Comparison of ENCODE assay signal across 32 mouse cellular contexts in the genomic region with DNA sequence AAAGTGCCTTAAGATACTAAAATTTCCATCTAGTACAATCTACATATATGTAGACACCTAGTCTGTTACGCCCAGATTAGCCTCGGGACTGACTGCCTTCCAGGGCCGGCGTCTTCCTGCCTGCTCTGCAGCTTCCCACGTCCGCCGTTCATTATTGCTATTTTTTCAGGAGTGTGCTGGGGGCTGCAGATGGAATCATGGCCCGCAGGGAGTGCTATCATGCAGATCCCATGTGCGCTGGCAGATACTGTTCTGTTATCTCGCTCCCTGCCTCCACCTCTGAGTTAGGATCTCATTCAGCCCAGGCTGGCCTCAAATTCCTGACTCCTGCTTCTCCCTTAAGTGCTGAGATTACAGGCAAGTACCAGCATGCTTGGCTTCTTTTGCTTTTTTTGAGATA.
DNase-seq lines count a peak whose midpoint lies in the region; ATAC-seq and TF ChIP-seq lines count a peak whose summit lies in the region.
"Had no signal": no experiment of that assay in that cellular context is flagged by ENCODE, and none has a peak within 500 bp of the region (broad histone marks: within the 10 kb centered on the region; RNA-seq: fewer than 3 reads in every experiment).

No protein-coding gene starts in this region.

- ATAC-seq in forebrain, postnatal 0 days = no peak
- ATAC-seq in forebrain, embryonic 12.5 days (ENCODE audit: low FRiP score) = no peak
- ATAC-seq: activated CD4-positive, CD25-positive, alpha-beta regulatory T cell, adult 4 months; inflammation-experienced regulatory T-cells, adult 6 months; midbrain, embryonic 16.5 days had no signal

- no peaks in the 10 kb centered on the region for H3K9me3 ChIP-seq in forebrain, postnatal 0 days (ENCODE audit: low read length)
- no peaks in the 10 kb centered on the region for H3K9me3 ChIP-seq in forebrain, embryonic 12.5 days
- no peaks in the 10 kb centered on the region for H3K9me3 ChIP-seq in MEL (replicated peaks; ENCODE audit: insufficient read depth, low read length)
- H3K9me3 ChIP-seq: embryonic facial prominence, embryonic 13.5 days; forebrain, embryonic 10.5 days; heart, embryonic 12.5 days; limb, embryonic 13.5 days; neural tube, embryonic 12.5 days; stomach, embryonic 15.5 days had no signal

- H3K9ac ChIP-seq in forebrain, postnatal 0 days = no peak overlapping the region
- no peak overlapping the region for H3K9ac ChIP-seq in forebrain, embryonic 12.5 days
- H3K9ac ChIP-seq in MEL (ENCODE audit: control insufficient read depth, low read depth, low read length, poor library complexity, severe bottlenecking) = no peak overlapping the region
- H3K9ac ChIP-seq: embryonic facial prominence, embryonic 13.5 days; heart, embryonic 12.5 days; hindbrain, embryonic 14.5 days; limb, embryonic 13.5 days; neural tube, embryonic 12.5 days; stomach, embryonic 15.5 days had no signal

- TF ChIP-seq CTCF in forebrain, postnatal 0 days (IDR thresholded peaks at IDR 0.05; ENCODE audit: low read depth) = 0 out of 2 replicates have a peak, but pooled peaks have one; percentile 7
- no peak for TF ChIP-seq CTCF in MEL (IDR thresholded peaks at IDR 0.05 in 2 of 3, conservative IDR thresholded peaks at IDR 0.05 in 1 of 3; ENCODE audit: control insufficient read depth in 1 of 3, insufficient read depth in 1 of 3, low read depth in 2 of 3, low read length in 3 of 3, poor library complexity in 1 of 3, severe bottlenecking in 1 of 3)

- H3K79me2 ChIP-seq in MEL (ENCODE audit: control insufficient read depth, insufficient read depth, low read length, poor library complexity) = no peaks in the 10 kb centered on the region

- H3K4me3 ChIP-seq in forebrain, postnatal 0 days (ENCODE audit: low read depth, low read length) = no peak overlapping the region
- no peak overlapping the region for H3K4me3 ChIP-seq in forebrain, embryonic 12.5 days (replicated peaks)
- no peak overlapping the region for H3K4me3 ChIP-seq in MEL (ENCODE audit: control insufficient read depth in 1 of 2, insufficient read depth in 1 of 2, low read depth in 2 of 2, low read length in 2 of 2)
- H3K4me3 ChIP-seq: embryonic facial prominence, embryonic 13.5 days; forebrain, embryonic 10.5 days; gastrocnemius, adult 2 months; heart, embryonic 12.5 days; limb, embryonic 13.5 days; neural tube, embryonic 12.5 days; stomach, embryonic 15.5 days had no signal

- whole genome bisulfite sequencing in forebrain, postnatal 0 days = 72% methylated on average over 10 of the region's 10 CpGs
- WGBS in forebrain, embryonic 12.5 days = 90% methylated on average over 10 of the region's 10 CpGs

- TF ChIP-seq POLR2A in MEL (IDR thresholded peaks at IDR 0.05; ENCODE audit: control insufficient read depth in 1 of 2, insufficient read depth in 1 of 2, low read depth in 1 of 2, low read length in 2 of 2, poor library complexity in 1 of 2) = no peak

- no peaks in the 10 kb centered on the region for H3K27me3 ChIP-seq in forebrain, postnatal 0 days (ENCODE audit: insufficient read depth, low read length)
- H3K27me3 ChIP-seq in forebrain, embryonic 12.5 days = no peaks in the 10 kb centered on the region
- H3K27me3 ChIP-seq in MEL (ENCODE audit: control insufficient read depth in 1 of 2, insufficient read depth in 2 of 2, low read length in 2 of 2) = no peaks in the 10 kb centered on the region
- H3K27me3 ChIP-seq: embryonic facial prominence, embryonic 13.5 days; limb, embryonic 13.5 days; neural tube, embryonic 12.5 days; stomach, embryonic 15.5 days had no signal

- TF ChIP-seq EP300 in MEL (IDR thresholded peaks at IDR 0.05; ENCODE audit: low read depth in 1 of 2, low read length in 2 of 2) = peak; percentile 9 to 51; a peak in 3 of 4 replicates

- no peak for TF ChIP-seq RAD21 in MEL (IDR thresholded peaks at IDR 0.05; ENCODE audit: low read depth, low read length)

- peaks cover 8% of the 10 kb centered on the region; the same call in 1 of the 2 replicates for H3K4me1 ChIP-seq in forebrain, postnatal 0 days (ENCODE audit: insufficient read depth)
- peaks cover 5% of the 10 kb centered on the region for H3K4me1 ChIP-seq in forebrain, embryonic 12.5 days
- peaks cover 20 to 43% of the 10 kb centered on the region in 2 experiments for H3K4me1 ChIP-seq in MEL (ENCODE audit: control insufficient read depth in 1 of 2, insufficient read depth in 2 of 2, low read length in 2 of 2)
- H3K4me1 ChIP-seq: heart, embryonic 12.5 days; limb, embryonic 13.5 days; neural tube, embryonic 12.5 days had no signal

- no peak for DNase-seq in forebrain, postnatal 0 days
- peak; percentile 65 for DNase-seq in layer of hippocampus, adult 9-11 months
- no peak for DNase-seq in layer of hippocampus, postnatal 36 days
- peak; percentile 20 for DNase-seq in MEL (ENCODE audit: low read depth, low spot score)
- peak; percentile 38 for DNase-seq in brain, adult 2 months (ENCODE audit: low read depth, low spot score)
- DNase-seq in natural killer cell, adult 2 months (ENCODE audit: low spot score in 2 of 2) = no peak
- DNase-seq: adrenal gland, adult 2 months; adrenal gland, postnatal 36 days; B cell, adult 2 months; cerebellum, adult 8-10 months; gastrocnemius, adult 2 months; gastrocnemius, postnatal 36 days; heart, adult 18-20 months; heart, postnatal 4 days; kidney, adult 2 months; kidney, postnatal 36 days; lung, postnatal 14 days; right cerebral cortex, postnatal 25 days; thymus, postnatal 14 days had no signal

- no peak overlapping the region for H3K4me2 ChIP-seq in forebrain, postnatal 0 days (ENCODE audit: low read depth)
- H3K4me2 ChIP-seq in forebrain, embryonic 12.5 days = no peak overlapping the region
- H3K4me2 ChIP-seq: embryonic facial prominence, embryonic 13.5 days; heart, embryonic 12.5 days; hindbrain, embryonic 14.5 days; limb, embryonic 13.5 days; liver, embryonic 11.5 days; midbrain, embryonic 11.5 days; neural tube, embryonic 12.5 days; stomach, embryonic 15.5 days had no signal

- peaks cover 16% of the 10 kb centered on the region for H3K36me3 ChIP-seq in forebrain, postnatal 0 days (ENCODE audit: insufficient read depth)
- peaks cover 25% of the 10 kb centered on the region for H3K36me3 ChIP-seq in forebrain, embryonic 12.5 days (replicated peaks)
- peaks cover 0 to 35% of the 10 kb centered on the region in 2 experiments; a peak in 2 of 4 replicates for H3K36me3 ChIP-seq in MEL (ENCODE audit: control insufficient read depth in 1 of 2, insufficient read depth in 2 of 2, low read length in 2 of 2)
- H3K36me3 ChIP-seq: heart, embryonic 12.5 days had no signal

- no peak overlapping the region for H3K27ac ChIP-seq in forebrain, postnatal 0 days (ENCODE audit: low read depth, low read length)
- no peak overlapping the region for H3K27ac ChIP-seq in forebrain, embryonic 12.5 days
- no peak overlapping the region for H3K27ac ChIP-seq in MEL (ENCODE audit: control insufficient read depth, low read depth, low read length)
- H3K27ac ChIP-seq: embryonic facial prominence, embryonic 13.5 days; forebrain, embryonic 10.5 days; gastrocnemius, adult 2 months; hindbrain, embryonic 14.5 days; limb, embryonic 13.5 days; neural tube, embryonic 12.5 days; stomach, embryonic 15.5 days had no signal

TF ChIP-seq in MEL, 35 proteins besides CTCF, POLR2A, EP300 and RAD21:
- TF ChIP-seq TCF12 (IDR thresholded peaks at IDR 0.05; ENCODE audit: low read depth, low read length) (0 out of 2 replicates have a peak, but pooled peaks have one; percentile 41), ETS1 (IDR thresholded peaks at IDR 0.05; ENCODE audit: low read depth, low read length) (0 out of 2 replicates have a peak, but pooled peaks have one; percentile 10), MYC (IDR thresholded peaks at IDR 0.05; ENCODE audit: low read depth, low read length) (no peak)

Comparison
In these comparisons a context has a peak if more than half of its experiments do, and no peak if none do; other contexts are left out.
1. DNase-seq: peak in layer of hippocampus, adult 9-11 months (single experiment), MEL (single experiment) and brain, adult 2 months (single experiment); none in forebrain, postnatal 0 days (single experiment), layer of hippocampus, postnatal 36 days (0 of 2) and natural killer cell, adult 2 months (0 of 2).